Mouse (Mus musculus): ENCODE measurements at regions not wholly inside any gene's neighbourhood (a gene's known extent, or its start where the extent isn't known, plus 50 kb on each side); places are given as distances from the start of the nearest gene placed in this dataset.

DNA sequence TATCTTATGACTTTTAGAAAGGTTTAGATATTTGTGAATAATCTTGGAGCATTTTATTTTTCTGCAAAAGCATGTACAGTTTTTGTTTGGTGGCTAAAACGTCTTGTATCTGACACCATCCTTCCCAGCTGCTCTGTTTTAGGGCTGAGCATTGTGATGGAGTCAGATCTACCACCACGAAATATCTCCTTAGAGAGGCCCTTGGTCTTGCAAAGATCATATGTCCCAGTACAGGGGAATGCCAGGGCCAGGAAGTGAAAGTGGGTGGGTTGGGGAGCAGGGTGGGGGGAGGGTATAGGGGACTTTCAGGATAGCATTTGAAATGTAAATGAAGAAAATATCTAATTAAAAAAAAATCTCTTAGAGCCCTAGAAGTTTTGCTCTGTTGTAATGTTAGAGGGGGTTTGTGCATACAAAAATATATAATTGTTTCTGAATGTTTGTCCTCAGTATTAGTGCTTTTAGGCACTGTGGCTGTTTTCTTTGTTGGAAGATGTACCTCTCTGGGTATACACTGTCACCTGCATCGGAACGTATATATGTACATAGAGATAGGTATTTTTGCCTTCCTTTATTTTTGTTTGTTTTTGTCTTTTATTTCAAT, 211.4 kb downstream of the Otol1 start:
- ATAC-seq (ENCODE audit: insufficient number of reproducible peaks, insufficient read depth, low FRiP score, low TSS enrichment): no peak
- H3K4me3 ChIP-seq: no peak overlapping the region
- no peaks in the 10 kb centered on the region for H3K36me3 ChIP-seq
- H3K9ac ChIP-seq: no peak overlapping the region
- 72% methylated on average over 4 of the region's 4 CpGs for WGBS
- no peak overlapping the region for H3K4me2 ChIP-seq (replicated peaks)
- no peaks in the 10 kb centered on the region for H3K27me3 ChIP-seq
- no peaks in the 10 kb centered on the region for H3K4me1 ChIP-seq
- H3K27ac ChIP-seq: no peak overlapping the region
- H3K9me3 ChIP-seq: no peaks in the 10 kb centered on the region

DNA sequence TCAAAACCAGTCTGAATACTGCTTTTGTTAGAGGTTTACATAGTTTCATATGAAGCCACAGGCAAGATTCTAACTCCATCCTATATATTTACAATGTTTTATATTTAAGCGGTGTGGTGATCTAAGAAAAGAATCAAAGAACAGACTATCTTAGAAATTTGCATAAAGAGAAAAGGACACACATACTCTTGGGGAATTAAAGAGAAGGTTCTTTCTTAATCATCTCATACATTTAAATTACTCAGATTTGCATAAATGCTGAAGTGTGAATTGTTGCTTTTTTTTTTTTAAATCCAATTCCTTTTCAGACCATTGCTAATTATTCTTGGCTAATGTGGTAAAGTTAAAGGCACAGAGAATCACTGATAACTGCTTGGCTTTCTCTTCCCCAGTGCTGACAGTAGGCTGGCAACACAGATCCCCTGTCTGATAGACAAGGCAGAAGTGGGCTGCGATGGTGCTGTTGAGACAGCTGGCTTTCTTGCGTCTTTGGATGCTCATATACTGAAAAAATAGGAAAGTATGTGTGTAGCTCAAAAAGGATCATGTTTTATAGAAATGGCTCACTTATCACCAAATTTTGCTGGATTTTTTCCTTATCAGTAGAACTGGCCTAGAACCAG, 216.1 kb downstream of the Otol1 start:
- 87% methylated on average over 3 of the region's 3 CpGs for WGBS
- H3K4me1 ChIP-seq: no peaks in the 10 kb centered on the region
- no peak overlapping the region for H3K27ac ChIP-seq

GRCm38 (mm10) chr3:70224846-70225245, 217.4 kb downstream of the Otol1 start:
- Histone ChIP-seq H3K9ac (no peak overlapping the region), H3K27ac (no peak overlapping the region), H3K4me2 (replicated peaks) (no peak overlapping the region), H3K36me3 (no peaks in the 10 kb centered on the region), H3K4me3 (no peak overlapping the region), H3K9me3 (no peaks in the 10 kb centered on the region), H3K27me3 (no peaks in the 10 kb centered on the region), H3K4me1 (no peaks in the 10 kb centered on the region)
- no peak for ATAC-seq (ENCODE audit: insufficient number of reproducible peaks, insufficient read depth, low FRiP score, low TSS enrichment)
- WGBS: 90% methylated on average over 6 of the region's 6 CpGs

More for the DNA sequence above, 216.1 kb downstream of the Otol1 start:
- no peak overlapping the region for H3K4me3 ChIP-seq
- no peak overlapping the region for H3K9ac ChIP-seq
- no peaks in the 10 kb centered on the region for H3K9me3 ChIP-seq
- H3K36me3 ChIP-seq: no peaks in the 10 kb centered on the region
- no peak overlapping the region for H3K4me2 ChIP-seq (replicated peaks)
- ATAC-seq (ENCODE audit: insufficient number of reproducible peaks, insufficient read depth, low FRiP score, low TSS enrichment): no peak
- no peaks in the 10 kb centered on the region for H3K27me3 ChIP-seq

DNA sequence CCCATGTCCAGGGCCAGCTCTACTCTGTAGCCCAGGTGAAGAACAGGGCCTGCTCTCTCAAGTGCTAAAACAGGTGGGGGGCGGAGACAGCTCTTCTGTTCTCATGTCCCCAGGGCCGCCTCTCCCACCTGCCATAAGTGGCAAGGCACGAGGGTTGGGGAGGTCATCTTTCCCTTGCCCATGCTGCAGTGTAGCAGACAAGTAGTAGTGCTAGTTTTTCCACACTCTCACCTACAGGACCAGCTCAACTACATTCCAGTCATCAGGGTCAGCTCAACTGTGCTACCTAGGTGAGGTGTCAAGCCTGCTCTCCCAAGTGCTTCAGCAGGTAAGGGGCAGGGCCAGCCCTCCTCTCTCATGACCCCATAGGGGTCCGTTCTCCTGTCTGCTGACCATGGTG, 219.8 kb downstream of the Otol1 start:
- WGBS: 82% methylated on average over 4 of the region's 4 CpGs
- no peaks in the 10 kb centered on the region for H3K9me3 ChIP-seq
- peak; percentile 28; the same call in 1 of the 2 replicates for ATAC-seq (ENCODE audit: insufficient number of reproducible peaks, insufficient read depth, low FRiP score, low TSS enrichment)
- no peaks in the 10 kb centered on the region for H3K4me1 ChIP-seq
- no peak overlapping the region for H3K9ac ChIP-seq
- H3K4me2 ChIP-seq (replicated peaks): no peak overlapping the region
- H3K36me3 ChIP-seq: no peaks in the 10 kb centered on the region
- no peak overlapping the region for H3K27ac ChIP-seq
- no peaks in the 10 kb centered on the region for H3K27me3 ChIP-seq
- no peak overlapping the region for H3K4me3 ChIP-seq

- no peak overlapping the region for H3K4me3 ChIP-seq
- no peak overlapping the region for H3K27ac ChIP-seq
- H3K9me3 ChIP-seq: no peaks in the 10 kb centered on the region
- no peaks in the 10 kb centered on the region for H3K36me3 ChIP-seq
- WGBS: 71% methylated on average over 3 of the region's 3 CpGs
- H3K4me2 ChIP-seq (replicated peaks): no peak overlapping the region
- no peak overlapping the region for H3K9ac ChIP-seq
- no peaks in the 10 kb centered on the region for H3K27me3 ChIP-seq
- H3K4me1 ChIP-seq: no peaks in the 10 kb centered on the region
- no peak for ATAC-seq (ENCODE audit: insufficient number of reproducible peaks, insufficient read depth, low FRiP score, low TSS enrichment)
These were observed 241.2 kb downstream of the Otol1 start for GRCm38 (mm10) chr3:70248655-70249054.

DNA sequence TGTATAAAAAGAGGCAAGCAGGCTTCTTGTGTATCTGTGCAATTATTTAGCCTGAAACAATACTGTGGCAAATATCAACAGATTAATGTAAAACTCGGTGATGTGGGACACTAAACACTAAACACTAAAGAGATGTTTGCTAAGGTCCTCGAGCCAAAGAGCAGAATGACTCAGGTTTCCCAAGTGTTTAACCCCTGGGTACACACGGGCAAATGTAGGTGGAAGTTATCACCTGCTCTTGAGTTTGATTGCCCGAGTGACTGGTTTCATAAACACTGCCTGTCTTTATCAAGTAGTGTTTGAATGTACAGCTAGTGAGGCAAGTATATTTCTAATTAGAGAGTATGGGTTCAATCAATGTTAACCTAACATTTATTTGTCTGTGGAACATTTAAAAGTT, 242.5 kb downstream of the Otol1 start:
- no peak overlapping the region for H3K9ac ChIP-seq
- no peak for ATAC-seq (ENCODE audit: insufficient number of reproducible peaks, insufficient read depth, low FRiP score, low TSS enrichment)
- 74% methylated on average over 4 of the region's 4 CpGs for WGBS
- H3K27me3 ChIP-seq: no peaks in the 10 kb centered on the region
- H3K9me3 ChIP-seq: no peaks in the 10 kb centered on the region
- no peak overlapping the region for H3K27ac ChIP-seq
- no peaks in the 10 kb centered on the region for H3K36me3 ChIP-seq
- H3K4me1 ChIP-seq: no peaks in the 10 kb centered on the region
- no peak overlapping the region for H3K4me2 ChIP-seq (replicated peaks)
- H3K4me3 ChIP-seq: no peak overlapping the region

DNA sequence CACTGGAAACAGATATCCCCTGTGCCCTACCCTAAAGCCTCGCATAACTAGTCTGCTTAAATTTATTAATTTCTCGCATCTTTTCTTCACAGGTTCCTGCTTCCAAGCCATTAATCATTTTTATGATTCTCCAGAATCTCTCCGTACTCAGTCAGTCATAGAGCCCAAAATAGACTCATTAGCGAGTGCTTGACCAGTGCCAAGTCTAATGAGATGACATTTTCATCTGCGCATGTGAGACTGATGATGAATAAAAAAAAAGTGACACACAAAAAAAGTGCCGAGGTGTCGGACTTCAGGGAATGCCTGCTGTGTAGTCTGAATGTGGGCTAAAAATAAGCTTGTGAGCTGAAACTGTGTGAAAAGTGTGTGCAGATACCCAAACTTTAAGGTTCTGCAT, 243.3 kb downstream of the Otol1 start:
- no peak overlapping the region for H3K4me2 ChIP-seq (replicated peaks)
- H3K9ac ChIP-seq: no peak overlapping the region
- H3K4me1 ChIP-seq: no peaks in the 10 kb centered on the region
- no peaks in the 10 kb centered on the region for H3K9me3 ChIP-seq
- no peak overlapping the region for H3K4me3 ChIP-seq
- no peaks in the 10 kb centered on the region for H3K27me3 ChIP-seq
- ATAC-seq (ENCODE audit: insufficient number of reproducible peaks, insufficient read depth, low FRiP score, low TSS enrichment): no peak
- WGBS: 90% methylated on average over 7 of the region's 7 CpGs
- H3K27ac ChIP-seq: no peak overlapping the region
- H3K36me3 ChIP-seq: no peaks in the 10 kb centered on the region

DNA sequence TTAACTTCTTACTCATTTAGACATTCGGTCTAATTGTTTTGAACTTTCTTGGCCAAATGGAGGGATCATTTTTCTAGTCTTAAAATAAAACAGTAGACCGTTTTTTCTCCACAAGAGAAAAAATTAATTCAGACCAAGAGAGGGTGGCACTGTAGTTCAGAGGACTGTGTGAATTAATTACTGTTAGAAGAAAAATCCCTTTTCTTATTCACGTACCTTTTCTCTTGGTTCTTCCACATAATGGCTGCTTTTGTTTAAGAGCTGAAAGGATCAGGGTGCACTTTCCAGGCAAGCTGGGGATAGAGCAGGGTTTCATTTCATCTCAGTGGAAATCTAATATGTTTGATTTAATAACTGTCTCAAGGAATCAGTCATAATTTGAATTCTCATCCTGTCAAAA, 255.9 kb downstream of the Otol1 start:
- Histone ChIP-seq H3K4me2 (replicated peaks) (no peak overlapping the region), H3K27ac (no peak overlapping the region), H3K36me3 (no peaks in the 10 kb centered on the region), H3K9ac (no peak overlapping the region), H3K27me3 (no peaks in the 10 kb centered on the region), H3K4me1 (peaks cover 2% of the 10 kb centered on the region; the same call in 1 of the 2 replicates), H3K9me3 (no peaks in the 10 kb centered on the region), H3K4me3 (no peak overlapping the region)
- WGBS: 33% methylated on average over 3 of the region's 3 CpGs
- no peak for ATAC-seq (ENCODE audit: insufficient number of reproducible peaks, insufficient read depth, low FRiP score, low TSS enrichment)

- Histone ChIP-seq H3K4me3 (no peak overlapping the region), H3K27me3 (no peaks in the 10 kb centered on the region), H3K4me1 (0 out of 2 replicates have a peak, but pooled peaks cover 3% of the 10 kb centered on the region), H3K36me3 (no peaks in the 10 kb centered on the region), H3K9ac (no peak overlapping the region), H3K27ac (no peak overlapping the region), H3K4me2 (replicated peaks) (no peak overlapping the region), H3K9me3 (no peaks in the 10 kb centered on the region)
- 0 out of 2 replicates have a peak, but pooled peaks have one; percentile 52 for ATAC-seq (ENCODE audit: insufficient number of reproducible peaks, insufficient read depth, low FRiP score, low TSS enrichment)
- WGBS: 52% methylated on average over 7 of the region's 7 CpGs
These were observed 281.4 kb downstream of the Otol1 start for GRCm38 (mm10) chr3:70288590-70289388.

DNA sequence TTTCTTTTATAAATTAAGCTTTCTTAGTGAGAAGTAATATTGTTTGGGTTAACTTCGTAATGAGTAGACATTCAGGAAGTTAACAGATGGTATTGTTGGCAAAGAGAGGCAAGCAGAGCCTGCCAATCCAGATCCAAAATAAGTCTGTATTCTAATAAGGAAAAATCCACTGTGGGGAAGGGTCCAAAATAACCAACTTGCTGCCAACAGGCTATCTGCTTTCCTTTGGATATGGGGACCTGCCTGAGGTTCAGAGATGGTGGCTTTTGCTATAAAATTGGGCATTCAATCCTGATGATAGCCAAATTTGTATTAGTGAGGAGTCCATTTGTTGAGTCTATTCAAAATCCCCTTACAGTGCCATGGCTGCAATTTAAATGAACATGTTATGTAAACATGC, 300.1 kb downstream of the Otol1 start:
- Histone ChIP-seq H3K27me3 (no peaks in the 10 kb centered on the region), H3K4me2 (replicated peaks) (no peak overlapping the region), H3K4me3 (no peak overlapping the region), H3K4me1 (no peaks in the 10 kb centered on the region), H3K36me3 (no peaks in the 10 kb centered on the region), H3K27ac (no peak overlapping the region), H3K9me3 (no peaks in the 10 kb centered on the region), H3K9ac (no peak overlapping the region)
- no peak for ATAC-seq (ENCODE audit: insufficient number of reproducible peaks, insufficient read depth, low FRiP score, low TSS enrichment)
- 84% methylated on average over 1 of the region's 1 CpGs for WGBS

GRCm38 (mm10) chr3:70308061-70308461, 300.6 kb downstream of the Otol1 start:
- WGBS: 78% methylated on average over 3 of the region's 3 CpGs
- no peaks in the 10 kb centered on the region for H3K9me3 ChIP-seq

GRCm38 (mm10) chr3:70309304-70309703, 301.9 kb downstream of the Otol1 start:
- Histone ChIP-seq H3K9ac (no peak overlapping the region), H3K4me3 (no peak overlapping the region)
- 89% methylated on average over 4 of the region's 4 CpGs for WGBS

More at GRCm38 (mm10) chr3:70308061-70308461, 300.6 kb downstream of the Otol1 start:
- Histone ChIP-seq H3K4me2 (replicated peaks) (no peak overlapping the region), H3K27ac (no peak overlapping the region), H3K4me3 (no peak overlapping the region), H3K9ac (no peak overlapping the region), H3K27me3 (no peaks in the 10 kb centered on the region), H3K36me3 (no peaks in the 10 kb centered on the region), H3K4me1 (no peaks in the 10 kb centered on the region)
- ATAC-seq (ENCODE audit: insufficient number of reproducible peaks, insufficient read depth, low FRiP score, low TSS enrichment): no peak

More at GRCm38 (mm10) chr3:70309304-70309703, 301.9 kb downstream of the Otol1 start:
- Histone ChIP-seq H3K27ac (no peak overlapping the region), H3K4me1 (no peaks in the 10 kb centered on the region), H3K27me3 (no peaks in the 10 kb centered on the region), H3K9me3 (no peaks in the 10 kb centered on the region), H3K4me2 (replicated peaks) (no peak overlapping the region), H3K36me3 (no peaks in the 10 kb centered on the region)
- no peak for ATAC-seq (ENCODE audit: insufficient number of reproducible peaks, insufficient read depth, low FRiP score, low TSS enrichment)
